Mouse (Mus musculus): ENCODE measurements at regions not wholly inside any gene's neighbourhood (a gene's known extent, or its start where the extent isn't known, plus 50 kb on each side); places are given as distances from the start of the nearest gene placed in this dataset.
"Not testable (repeated sequence)": the region's sequence is repeated elsewhere in the genome, so short reads cannot be mapped to it uniquely, and the experiment has no call there.

DNA sequence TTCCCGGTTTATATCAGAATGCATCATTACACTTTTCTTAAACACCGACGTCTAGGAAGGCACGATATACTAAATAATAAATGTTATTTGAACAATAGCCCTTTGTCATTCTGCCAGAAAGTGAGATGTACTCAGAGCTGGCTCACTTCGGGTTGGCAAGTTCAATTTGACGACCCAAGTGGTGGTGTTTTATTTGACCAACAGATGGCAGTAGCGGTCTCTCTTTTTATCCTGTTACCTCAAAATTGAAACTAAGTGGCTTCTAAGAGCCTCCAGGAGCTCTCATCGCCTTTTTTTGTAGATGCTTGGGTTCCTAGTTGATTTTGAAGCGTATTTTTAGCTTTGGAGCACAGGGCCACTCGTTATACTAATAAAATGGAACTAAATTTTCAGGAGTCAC is 66.7 kb upstream of the Chmp2b start:
- peak; percentile 37 for DNase-seq (ENCODE audit: low spot score)

DNA sequence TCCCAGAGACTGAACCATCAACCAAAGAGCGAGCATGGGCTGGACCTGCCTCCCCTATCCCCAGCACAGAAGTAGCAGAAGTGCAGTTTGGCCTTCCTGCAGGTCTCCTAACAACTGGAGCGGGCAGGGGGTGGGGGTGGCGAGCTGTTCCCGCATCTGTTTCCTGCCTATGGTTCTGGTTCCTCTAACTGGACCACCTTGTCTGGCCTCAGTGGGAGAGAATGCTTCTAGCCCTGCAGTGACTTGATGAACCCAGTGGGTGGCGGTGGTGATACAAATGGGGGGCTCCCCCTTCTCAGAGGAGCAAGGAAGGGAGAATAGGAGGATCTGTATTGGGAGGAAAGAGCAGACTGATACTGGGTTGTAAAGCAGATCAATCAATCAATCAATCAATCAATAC is 69.2 kb upstream of the Chmp2b start:
- DNase-seq (ENCODE audit: low spot score), result no peak

DNA sequence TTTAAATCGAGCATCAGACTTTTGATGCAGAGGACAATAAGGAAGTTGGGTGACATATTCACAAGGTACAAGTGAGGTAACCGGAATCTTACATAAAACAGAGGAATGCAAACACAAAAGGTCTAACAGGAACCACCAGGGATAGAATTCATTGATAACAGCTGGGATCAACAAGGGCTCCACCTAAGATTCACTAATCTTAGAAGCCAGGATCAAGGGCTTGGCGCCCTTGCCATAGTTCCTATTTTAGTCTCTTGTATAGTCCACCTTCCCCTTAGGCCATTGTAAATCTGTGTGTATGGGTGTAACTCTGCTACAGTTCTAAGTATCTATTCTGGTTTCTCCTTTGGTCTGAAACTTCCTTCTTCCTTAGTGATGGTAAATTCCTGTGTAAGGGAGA is 84.2 kb upstream of the Chmp2b start:
- not testable (repeated sequence) for DNase-seq (ENCODE audit: low spot score)

GRCm38 (mm10) chr16:65649061-65649460 is 86.5 kb upstream of the Chmp2b start:
- DNase-seq (ENCODE audit: low spot score), result no peak

GRCm38 (mm10) chr16:65655490-65655889 is 93.0 kb upstream of the Chmp2b start:
- no peak for DNase-seq (ENCODE audit: low spot score)

DNA sequence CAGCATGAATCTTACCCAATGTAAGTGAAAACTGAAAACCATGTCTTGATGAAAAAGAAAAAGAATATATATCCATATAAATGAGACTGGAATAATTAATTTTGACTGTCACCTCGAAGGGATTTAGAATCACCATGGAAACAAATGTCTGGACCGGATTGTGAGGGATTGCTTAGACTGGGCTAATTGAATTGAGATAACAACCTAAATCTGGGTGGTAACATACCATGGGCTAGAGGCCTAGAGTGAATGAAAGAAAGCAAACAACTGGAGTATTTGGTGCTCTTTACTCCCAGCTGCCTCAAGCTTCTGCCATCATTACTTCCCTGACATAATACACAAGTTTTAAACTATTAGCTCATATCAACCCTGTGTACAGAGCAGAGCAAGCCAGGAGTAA is 95.3 kb upstream of the Chmp2b start:
- no peak for DNase-seq (ENCODE audit: low spot score)

DNA sequence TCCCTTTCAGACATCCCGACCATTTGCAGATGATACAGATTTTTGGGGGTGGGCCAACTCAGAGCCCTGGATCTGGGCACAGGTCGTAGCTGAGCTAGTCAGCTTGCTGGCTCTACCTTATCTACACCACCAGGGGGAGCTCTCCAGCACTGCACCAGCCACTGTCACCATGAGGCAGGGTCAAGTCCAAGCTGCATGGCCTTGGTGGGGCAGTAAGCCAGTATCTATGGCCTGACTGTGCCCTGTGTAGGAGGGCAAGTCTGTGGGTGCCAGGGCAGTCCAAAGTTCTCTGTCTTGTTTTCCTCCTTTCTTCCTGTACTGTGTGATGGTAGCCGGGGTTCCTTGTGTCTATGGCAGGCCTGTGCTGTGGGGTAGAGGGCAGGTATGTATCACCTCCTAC is 102.3 kb upstream of the Chmp2b start:
- peak; percentile 3 for DNase-seq (ENCODE audit: low spot score)

- no peak for DNase-seq (ENCODE audit: low spot score)
Measured at GRCm38 (mm10) chr16:65672116-65672515, 109.6 kb upstream of the Chmp2b start.

- DNase-seq (ENCODE audit: low spot score), result no peak
Measured at GRCm38 (mm10) chr16:65683089-65683488, 120.6 kb upstream of the Chmp2b start.

GRCm38 (mm10) chr16:65683703-65684320 is 121.3 kb upstream of the Chmp2b start:
- no peak for DNase-seq (ENCODE audit: low spot score)

- no peak for DNase-seq (ENCODE audit: low spot score)
Measured at GRCm38 (mm10) chr16:65693626-65694025, 121.4 kb upstream of the Vgll3 start.

DNA sequence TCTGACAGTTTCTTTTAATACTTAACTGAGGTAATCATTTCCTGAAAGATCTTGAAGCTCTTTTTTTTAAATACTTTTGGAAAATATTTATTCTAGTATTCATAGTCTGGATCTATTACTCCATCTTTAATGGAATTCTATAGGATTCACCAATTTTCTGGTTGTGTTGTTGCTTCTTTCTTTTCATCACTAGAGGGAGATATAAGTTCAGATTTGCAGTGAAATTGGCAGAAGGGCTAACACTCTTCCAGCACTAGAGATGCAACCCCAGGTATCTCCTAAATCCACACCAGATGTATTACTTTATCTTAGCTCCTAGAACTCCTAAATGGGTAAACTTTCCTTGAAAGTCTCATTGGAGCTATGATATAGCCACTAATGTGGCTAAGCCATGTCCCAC is 99.4 kb upstream of the Vgll3 start:
- no peak for DNase-seq (ENCODE audit: low spot score)

GRCm38 (mm10) chr16:65718791-65719472 is 96.1 kb upstream of the Vgll3 start:
- DNase-seq (ENCODE audit: low spot score), result no peak

DNA sequence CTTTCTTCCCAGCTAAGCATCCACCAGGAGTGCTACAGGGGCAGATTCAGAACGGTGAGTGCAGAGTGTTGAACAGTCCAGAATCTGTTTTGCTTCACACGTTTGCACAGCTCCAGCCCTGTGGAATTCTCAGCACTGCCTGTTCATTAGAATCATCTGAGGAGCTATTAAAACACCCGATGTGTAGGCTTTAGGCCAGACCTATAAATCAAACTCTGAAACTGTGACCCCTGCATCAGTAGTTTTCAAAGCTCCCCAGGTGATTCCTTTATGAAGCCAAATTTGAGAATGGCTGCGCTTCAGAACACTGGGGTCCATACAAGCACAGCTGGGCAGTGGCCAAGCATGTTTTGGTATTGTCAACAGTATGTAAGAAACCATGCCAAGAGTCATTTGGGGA is 94.1 kb upstream of the Vgll3 start:
- no peak for DNase-seq (ENCODE audit: low spot score)

DNA sequence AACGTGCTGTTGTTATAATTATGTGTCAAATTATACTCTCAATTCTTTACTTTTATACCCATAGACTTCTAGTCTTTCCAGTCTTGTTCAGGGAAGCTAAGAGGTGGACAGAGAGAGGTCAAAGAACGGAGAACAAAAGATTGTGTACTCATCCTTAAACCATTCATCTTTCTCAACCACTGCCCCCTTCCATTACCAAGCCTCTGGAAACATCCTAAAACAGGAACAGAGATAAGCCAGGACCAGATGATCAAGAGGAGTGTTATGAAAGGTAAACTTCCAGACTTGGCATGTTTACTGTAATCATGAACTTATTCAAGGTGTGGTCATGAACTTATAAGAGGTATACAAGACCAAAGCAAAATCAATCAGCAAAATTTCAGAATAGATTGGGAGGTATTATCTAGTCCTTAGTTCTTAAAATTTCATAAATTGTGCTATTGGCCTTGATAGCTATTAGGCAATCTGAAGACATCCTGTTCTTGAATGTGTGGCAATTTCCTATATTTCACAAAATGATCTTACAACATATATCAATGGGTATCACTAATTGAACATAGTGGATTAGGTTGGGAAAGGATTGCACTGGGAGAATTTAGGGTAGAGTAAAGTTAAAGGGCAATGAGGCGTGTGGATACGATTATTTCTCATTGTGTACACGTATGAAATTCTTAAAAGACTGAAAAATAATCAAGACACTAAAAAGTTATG is 89.3 kb upstream of the Vgll3 start:
- no peak for DNase-seq (ENCODE audit: low spot score)

DNA sequence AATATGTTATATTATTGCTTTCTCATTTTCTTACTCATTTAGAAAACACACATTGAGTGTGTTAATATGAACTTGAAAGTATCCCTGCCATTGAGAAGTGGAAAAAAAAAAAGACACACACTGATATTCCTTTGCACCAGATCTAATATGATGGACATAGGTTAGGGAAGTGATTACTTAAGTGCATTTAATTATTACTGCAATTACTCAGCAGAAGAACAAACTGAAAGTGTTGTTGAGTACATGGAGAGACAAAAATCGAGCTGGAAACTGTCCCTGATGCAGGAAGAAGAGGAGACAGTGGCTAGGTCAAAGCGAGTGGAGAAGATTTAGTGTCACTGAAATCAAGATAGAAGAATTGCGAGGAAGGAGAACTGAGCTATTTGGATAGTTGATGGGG is 88.8 kb upstream of the Vgll3 start:
- no peak for DNase-seq (ENCODE audit: low spot score)

DNA sequence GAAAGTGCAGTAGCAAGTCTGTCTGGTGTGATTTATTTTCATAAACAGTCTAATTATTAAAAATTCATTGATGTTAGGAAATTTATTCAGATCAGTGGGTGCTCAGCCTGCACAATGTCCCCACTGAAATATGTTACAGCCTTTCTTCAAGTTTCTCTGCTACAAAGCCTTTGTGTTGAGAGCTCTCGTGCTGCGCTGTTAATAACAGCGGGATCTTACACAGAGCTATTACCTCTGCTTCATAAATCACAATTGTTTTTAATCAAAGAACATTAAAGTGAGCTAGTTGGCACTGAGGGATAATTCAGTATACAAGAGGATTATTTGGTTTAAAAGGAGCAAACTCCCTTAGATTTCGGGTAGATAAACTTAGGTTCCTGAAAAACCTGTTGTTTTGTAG is 85.7 kb upstream of the Vgll3 start:
- DNase-seq (ENCODE audit: low spot score), result no peak

- no peak for DNase-seq (ENCODE audit: low spot score)
Measured at GRCm38 (mm10) chr16:65739652-65740051, 75.4 kb upstream of the Vgll3 start.

DNA sequence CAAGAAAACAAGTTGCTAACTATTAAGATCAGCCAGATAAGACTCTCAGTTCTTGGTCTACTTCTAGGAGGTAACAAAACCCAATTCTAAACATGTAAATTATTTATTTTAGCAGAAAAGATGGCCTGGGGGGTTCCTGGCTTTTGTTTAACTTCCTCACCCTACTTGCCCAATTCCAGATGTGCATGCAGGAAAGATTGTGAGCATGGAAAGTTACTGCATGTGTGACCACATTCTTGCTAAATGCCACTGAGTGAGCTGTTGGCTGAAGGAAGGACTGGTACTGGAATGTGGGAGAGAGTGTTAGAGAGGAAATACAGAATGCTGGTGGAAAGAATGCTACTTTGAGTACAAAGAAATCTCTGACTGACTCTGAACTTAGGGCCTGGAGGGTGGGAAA is 72.1 kb upstream of the Vgll3 start:
- DNase-seq (ENCODE audit: low spot score), result no peak

DNA sequence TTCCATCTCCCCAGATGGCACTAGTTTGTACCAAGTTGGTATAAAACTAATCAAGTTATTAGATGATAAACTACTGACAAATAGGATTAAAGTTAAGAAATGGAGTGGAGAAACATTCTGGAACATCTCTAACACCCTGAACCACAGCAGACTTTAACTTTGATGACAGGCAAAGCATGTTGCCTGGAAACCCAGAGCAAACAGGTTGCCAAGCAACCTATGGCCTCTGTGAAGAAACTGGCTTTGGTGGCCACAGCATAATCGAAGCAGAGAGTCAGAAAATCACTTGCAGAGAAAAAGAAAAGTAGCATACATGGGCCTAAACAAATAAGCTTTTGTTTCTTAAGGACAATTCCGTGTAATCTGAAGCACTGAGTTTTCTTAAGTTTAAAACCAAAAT is 59.4 kb upstream of the Vgll3 start:
- DNase-seq (ENCODE audit: low spot score), result no peak

Measured in c-Kit-positive CD71-positive TER-119-positive erythroid progenitor cells, embryonic 14.5 days (primary cell).